8 mouse cellular contexts compared by ENCODE assay signal in the genomic region with DNA sequence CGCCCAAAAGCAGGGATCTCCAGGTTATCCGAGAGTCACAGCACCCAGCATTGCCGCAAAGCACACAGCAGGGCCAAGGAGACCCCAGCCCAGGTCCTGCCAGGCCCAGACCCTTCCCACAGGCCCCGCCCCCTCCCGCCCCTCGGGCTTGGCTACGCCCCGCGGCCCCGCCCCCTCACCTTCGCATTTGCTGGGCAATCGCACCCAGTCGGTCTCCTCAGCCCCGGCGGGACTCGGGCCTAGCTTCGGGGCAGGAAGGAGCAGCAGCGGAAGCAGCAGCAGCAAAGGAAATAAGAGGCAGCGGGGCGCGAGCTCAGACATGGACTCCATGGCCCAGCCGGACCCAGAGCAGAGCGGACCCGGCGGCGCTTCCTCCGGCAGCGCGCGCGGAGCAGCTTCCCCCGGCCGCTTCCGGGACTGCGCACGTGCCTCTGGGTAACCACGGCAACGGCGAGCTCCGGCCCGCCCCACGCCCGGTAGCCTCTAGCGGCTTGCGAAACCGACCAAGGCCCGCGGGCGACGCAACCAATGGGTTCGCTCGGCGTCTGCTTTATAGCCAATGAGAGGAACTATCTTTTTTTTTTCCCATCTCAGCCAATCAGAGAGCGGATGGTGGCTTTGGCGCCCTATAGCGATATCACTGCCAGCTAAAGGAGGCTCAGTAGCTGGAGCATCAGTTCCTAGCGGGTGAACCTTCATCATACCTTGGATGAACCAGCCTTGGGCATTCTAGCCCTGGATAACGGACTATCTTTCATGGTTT. TPM values are rescaled to one million over a fixed set of nuclear protein-coding genes. Genes with fewer than 3 reads are reported as not detected.
DNase-seq lines count a peak whose midpoint lies in the region; ATAC-seq lines count a peak whose summit lies in the region.

A gene (minus strand): TSS at position 421 of the 763 bp plus-strand sequence.

- ATAC-seq in inflammation-experienced regulatory T-cells, adult 6 months, result peak; percentile 97
- ATAC-seq in megakaryocyte-erythroid progenitor cell, adult 5-6 weeks (replicated peaks; ENCODE audit: low FRiP score, low TSS enrichment, poor library complexity, severe bottlenecking), result peak; percentile 99

- intact Hi-C loops in gastrocnemius, postnatal 14 days (cut with DNase I; ENCODE audit: low total_unique reads), result no loop called here
- intact Hi-C loops in left cerebral cortex, postnatal 10 days (cut with DNase I), result no loop called here

- peak; percentile 97 for DNase-seq in adipocyte (ENCODE audit: low spot score)
- DNase-seq in embryo, embryonic 10 days (ENCODE audit: low spot score), result peak; percentile 99
- peak; percentile 99 for DNase-seq in gastrocnemius, postnatal 14 days
- DNase-seq in left cerebral cortex, postnatal 10 days (ENCODE audit: extremely low spot score in 1 of 2, low spot score in 2 of 2), result peak; percentile 99 to 100
- peak; percentile 97 for DNase-seq in right cerebral cortex, postnatal 25 days
- DNase-seq in urinary bladder, postnatal 4 days (ENCODE audit: low spot score in 2 of 2), result peak; percentile 97 to 99

RNA-seq across cellular contexts. Expression of the gene that starts here (rescaled TPM):
- 10 to 100 TPM; 11.3 to 16.5 TPM for total RNA-seq in gastrocnemius, postnatal 14 days (2021)
- polyA plus RNA-seq in inflammation-experienced regulatory T-cells, adult 6 months (2017; shearing (Covaris generic)), result 10 to 100 TPM; 19.1 to 36.3 (median 27.8) TPM
- total RNA-seq in left cerebral cortex, postnatal 10 days (2021), result 10 to 100 TPM; 50.9 to 53.7 TPM
- total RNA-seq in megakaryocyte-erythroid progenitor cell, adult 5-6 weeks (2014; fragmentation: Nextera tagmentation), result 23.4 and 39.6 TPM in 2 replicates
- total RNA-seq in megakaryocyte-erythroid progenitor cell, adult 5-6 weeks (2017), result 28.6 and 45.3 TPM in 2 replicates

Comparison
In these comparisons a context has a peak if more than half of its experiments do, and no peak if none do; other contexts are left out.
1. Peak in every context shown above with its lines: DNase-seq and ATAC-seq.